Mouse (Mus musculus) MEL (cell line): ENCODE measurements around the gene Gfm1.

Experiments used
- CTCF ChIP-seq, 3 experiments: IDR thresholded peaks in 2 of 3; conservative IDR thresholded peaks in 1 of 3; 2 replicates each; pipeline ENCODE4 v1.5.1; 2011 to 2012; ENCODE audit warnings: low read length in 3 of 3, low read depth in 2 of 3, mild to moderate bottlenecking in 2 of 3, improper control_type of control experiment in 1 of 3, inconsistent platforms in 1 of 3, mixed read lengths in 1 of 3, moderate library complexity in 1 of 3; ENCODE audit not compliant: control insufficient read depth in 1 of 3, insufficient read depth in 1 of 3, poor library complexity in 1 of 3, severe bottlenecking in 1 of 3
- ETS1 ChIP-seq: IDR thresholded peaks from 2 replicates; pipeline ENCODE4 v1.6.1; 2012; ENCODE audit warnings: low read depth, mild to moderate bottlenecking, inconsistent platforms, low read length, improper control_type of control experiment, moderate library complexity
- GATA1 ChIP-seq: IDR thresholded peaks from 2 replicates; pipeline ENCODE4 v1.6.1; 2011; ENCODE audit warnings: low read depth, low read length, improper control_type of control experiment
- JUND ChIP-seq: IDR thresholded peaks from 2 replicates; pipeline ENCODE4 v1.6.1; 2011; ENCODE audit warnings: low read depth, mild to moderate bottlenecking, improper control_type of control experiment, low read length
- KAT2A ChIP-seq: conservative IDR thresholded peaks from 2 replicates; pipeline ENCODE4 v1.6.1; 2012; ENCODE audit warnings: low read depth, low read length, improper control_type of control experiment, inconsistent platforms
- MAFK ChIP-seq: IDR thresholded peaks from 2 replicates; pipeline ENCODE4 v1.6.1; 2011; ENCODE audit warnings: low read depth, mild to moderate bottlenecking, low read length, improper control_type of control experiment, borderline replicate concordance
- MYC ChIP-seq: IDR thresholded peaks from 2 replicates; pipeline ENCODE4 v1.6.1; 2011; ENCODE audit warnings: low read depth, mild to moderate bottlenecking, low read length, improper control_type of control experiment, moderate library complexity
- NELFE ChIP-seq: IDR thresholded peaks from 2 replicates; pipeline ENCODE4 v1.6.1; 2011; ENCODE audit warnings: low read depth, low read length, improper control_type of control experiment
- POLR2A ChIP-seq, 2 experiments: IDR thresholded peaks; 2 replicates each; pipeline ENCODE4 v1.6.1; 2011 to 2012; ENCODE audit warnings: low read length in 2 of 2, mild to moderate bottlenecking in 2 of 2, control low read depth in 1 of 2, improper control_type of control experiment in 1 of 2, low read depth in 1 of 2, moderate library complexity in 1 of 2; ENCODE audit not compliant: control insufficient read depth in 1 of 2, insufficient read depth in 1 of 2, poor library complexity in 1 of 2
- TAL1 ChIP-seq: IDR thresholded peaks from 2 replicates; pipeline ENCODE4 v1.6.1; 2012; ENCODE audit warnings: mild to moderate bottlenecking, inconsistent platforms, low read length, moderate library complexity, mixed read lengths
- TCF12 ChIP-seq: IDR thresholded peaks from 2 replicates; pipeline ENCODE4 v1.6.1; 2014; ENCODE audit warnings: low read depth, mild to moderate bottlenecking, inconsistent platforms, low read length, improper control_type of control experiment, moderate library complexity
- USF1 ChIP-seq: IDR thresholded peaks from 2 replicates; pipeline ENCODE4 v1.6.1; 2014; ENCODE audit warnings: low read depth, mild to moderate bottlenecking, inconsistent platforms, low read length, improper control_type of control experiment, moderate library complexity

DNA sequence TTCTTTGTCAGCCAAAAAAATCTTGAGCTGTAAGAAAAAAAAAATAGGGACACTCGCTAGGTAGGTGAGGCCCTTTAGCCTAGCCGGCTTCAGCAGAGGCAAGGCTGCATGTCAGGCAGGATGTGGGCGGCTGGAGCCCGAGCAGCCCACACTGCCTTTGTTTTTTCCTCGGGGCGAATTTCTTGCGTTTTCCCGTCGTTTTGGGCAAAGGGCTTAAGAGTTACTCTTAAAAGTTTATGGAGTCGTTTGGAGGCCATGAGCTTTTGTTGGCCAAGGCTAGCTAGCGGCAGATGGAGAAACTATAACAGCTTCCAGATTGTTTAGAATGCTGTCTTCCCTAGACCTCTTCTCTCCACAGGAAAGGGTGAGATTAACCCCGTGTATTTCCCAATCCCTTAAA, 33.1 kb downstream of the Gfm1 start:
- TF ChIP-seq MYC (no peak), POLR2A (IDR thresholded peaks at IDR 0.05; ENCODE audit: control insufficient read depth in 1 of 2, insufficient read depth in 1 of 2, low read depth in 1 of 2, low read length in 2 of 2, poor library complexity in 1 of 2) (no peak), ETS1 (no peak), CTCF (IDR thresholded peaks at IDR 0.05 in 2 of 3, conservative IDR thresholded peaks at IDR 0.05 in 1 of 3; ENCODE audit: control insufficient read depth in 1 of 3, insufficient read depth in 1 of 3, low read depth in 2 of 3, low read length in 3 of 3, poor library complexity in 1 of 3, severe bottlenecking in 1 of 3) (no peak), NELFE (no peak), USF1 (no peak), TAL1 (no peak), MAFK (no peak), GATA1 (no peak), JUND (no peak), TCF12 (no peak), KAT2A (no peak)
